Mouse (Mus musculus): ENCODE data around the gene Cdk5rap2. TPM values are rescaled to one million over a fixed set of nuclear protein-coding genes. Genes with fewer than 3 reads are reported as not detected.

Gene Cdk5rap2
- total and polyA plus RNA-seq, 3 experiments, result 10.5 to 15.4 TPM; not detected in 1

GRCm38 (mm10) chr4:70353656-70354055 is 56.6 kb downstream of the Cdk5rap2 start:
- no peak for DNase-seq (ENCODE audit: low read depth, low spot score)
- Histone ChIP-seq H3K27ac (ENCODE audit: control insufficient read depth, low read depth, low read length) (no peak overlapping the region), H3K36me3 (ENCODE audit: control insufficient read depth in 1 of 2, insufficient read depth in 2 of 2, low read length in 2 of 2) (peaks cover 0 to 2% of the 10 kb centered on the region in 2 experiments; a peak in 1 of 4 replicates), H3K79me2 (ENCODE audit: control insufficient read depth, insufficient read depth, low read length, poor library complexity) (no peaks in the 10 kb centered on the region), H3K4me3 (ENCODE audit: control insufficient read depth in 1 of 2, insufficient read depth in 1 of 2, low read depth in 2 of 2, low read length in 2 of 2) (no peak overlapping the region), H3K4me1 (ENCODE audit: control insufficient read depth in 1 of 2, insufficient read depth in 2 of 2, low read length in 2 of 2) (no peaks in the 10 kb centered on the region), H3K9me3 (replicated peaks; ENCODE audit: insufficient read depth, low read length) (no peaks in the 10 kb centered on the region), H3K9ac (ENCODE audit: control insufficient read depth, low read depth, low read length, poor library complexity, severe bottlenecking) (no peak overlapping the region), H3K27me3 (ENCODE audit: control insufficient read depth in 1 of 2, insufficient read depth in 2 of 2, low read length in 2 of 2) (no peaks in the 10 kb centered on the region)
- TF ChIP-seq RCOR1 (IDR thresholded peaks at IDR 0.05; ENCODE audit: low read depth, low read length), result no peak
- no peak for TF ChIP-seq MYC (IDR thresholded peaks at IDR 0.05; ENCODE audit: low read depth, low read length)

GRCm38 (mm10) chr4:70335444-70336144 is 74.6 kb downstream of the Cdk5rap2 start:
- Histone ChIP-seq H3K27ac (ENCODE audit: control insufficient read depth, low read depth, low read length) (no peak overlapping the region), H3K9ac (ENCODE audit: control insufficient read depth, low read depth, low read length, poor library complexity, severe bottlenecking) (no peak overlapping the region), H3K27me3 (ENCODE audit: control insufficient read depth in 1 of 2, insufficient read depth in 2 of 2, low read length in 2 of 2) (no peaks in the 10 kb centered on the region), H3K36me3 (ENCODE audit: control insufficient read depth in 1 of 2, insufficient read depth in 2 of 2, low read length in 2 of 2) (no peaks in the 10 kb centered on the region), H3K4me3 (ENCODE audit: control insufficient read depth in 1 of 2, insufficient read depth in 1 of 2, low read depth in 2 of 2, low read length in 2 of 2) (no peak overlapping the region), H3K9me3 (replicated peaks; ENCODE audit: insufficient read depth, low read length) (no peaks in the 10 kb centered on the region), H3K4me1 (ENCODE audit: control insufficient read depth in 1 of 2, insufficient read depth in 2 of 2, low read length in 2 of 2) (no peaks in the 10 kb centered on the region), H3K79me2 (ENCODE audit: control insufficient read depth, insufficient read depth, low read length, poor library complexity) (no peaks in the 10 kb centered on the region)
- no peak for TF ChIP-seq CHD2 (IDR thresholded peaks at IDR 0.05; ENCODE audit: low read length)
- no peak for TF ChIP-seq GABPA (IDR thresholded peaks at IDR 0.05; ENCODE audit: low read depth, low read length)
- TF ChIP-seq RCOR1 (IDR thresholded peaks at IDR 0.05; ENCODE audit: low read depth, low read length), result no peak
- no peak for TF ChIP-seq MAZ (IDR thresholded peaks at IDR 0.05; ENCODE audit: low read depth, low read length)
- no peak for DNase-seq (ENCODE audit: low read depth, low spot score)

- no peaks in the 10 kb centered on the region for H3K9me3 ChIP-seq (replicated peaks; ENCODE audit: insufficient read depth, low read length)
- DNase-seq (ENCODE audit: low read depth, low spot score), result no peak
- H3K36me3 ChIP-seq (ENCODE audit: control insufficient read depth in 1 of 2, insufficient read depth in 2 of 2, low read length in 2 of 2), result no peaks in the 10 kb centered on the region
- H3K9ac ChIP-seq (ENCODE audit: control insufficient read depth, low read depth, low read length, poor library complexity, severe bottlenecking), result no peak overlapping the region
- no peak overlapping the region for H3K27ac ChIP-seq (ENCODE audit: control insufficient read depth, low read depth, low read length)
- no peak overlapping the region for H3K4me3 ChIP-seq (ENCODE audit: control insufficient read depth in 1 of 2, insufficient read depth in 1 of 2, low read depth in 2 of 2, low read length in 2 of 2)
- no peaks in the 10 kb centered on the region for H3K27me3 ChIP-seq (ENCODE audit: control insufficient read depth in 1 of 2, insufficient read depth in 2 of 2, low read length in 2 of 2)
- no peaks in the 10 kb centered on the region for H3K4me1 ChIP-seq (ENCODE audit: control insufficient read depth in 1 of 2, insufficient read depth in 2 of 2, low read length in 2 of 2)
- H3K79me2 ChIP-seq (ENCODE audit: control insufficient read depth, insufficient read depth, low read length, poor library complexity), result no peaks in the 10 kb centered on the region
- TF ChIP-seq MYB (IDR thresholded peaks at IDR 0.05; ENCODE audit: low read depth, low read length) (no peak), MAFK (IDR thresholded peaks at IDR 0.05; ENCODE audit: borderline replicate concordance, low read depth, low read length) (no peak), GATA1 (IDR thresholded peaks at IDR 0.05; ENCODE audit: low read depth, low read length) (no peak), TCF12 (IDR thresholded peaks at IDR 0.05; ENCODE audit: low read depth, low read length) (no peak), TBP (IDR thresholded peaks at IDR 0.05; ENCODE audit: low read depth, low read length) (no peak), BHLHE40 (IDR thresholded peaks at IDR 0.05; ENCODE audit: borderline replicate concordance, low read depth, low read length) (no peak), MYC (IDR thresholded peaks at IDR 0.05; ENCODE audit: low read depth, low read length) (no peak), MXI1 (IDR thresholded peaks at IDR 0.05; ENCODE audit: low read depth, low read length) (no peak), USF1 (IDR thresholded peaks at IDR 0.05; ENCODE audit: low read depth, low read length) (no peak), E2F4 (IDR thresholded peaks at IDR 0.05; ENCODE audit: borderline replicate concordance, low read depth, low read length) (no peak), MEF2A (IDR thresholded peaks at IDR 0.05; ENCODE audit: extremely low read depth, insufficient replicate concordance, low read depth, low read length, poor library complexity, severe bottlenecking) (no peak), USF2 (IDR thresholded peaks at IDR 0.05; ENCODE audit: borderline replicate concordance in 1 of 2, insufficient read depth in 1 of 2, low read depth in 1 of 2, low read length in 2 of 2) (no peak), ZC3H11A (IDR thresholded peaks at IDR 0.05; ENCODE audit: low read depth, low read length) (no peak), POLR2A (IDR thresholded peaks at IDR 0.05; ENCODE audit: control insufficient read depth in 1 of 2, insufficient read depth in 1 of 2, low read depth in 1 of 2, low read length in 2 of 2, poor library complexity in 1 of 2) (no peak)
These were observed 75.2 kb downstream of the Cdk5rap2 start for GRCm38 (mm10) chr4:70334995-70335394.

All from MEL (cell line).